Mouse (Mus musculus) MEL (cell line): ENCODE measurements around the gene Prkcb. TPM values are rescaled to one million over a fixed set of nuclear protein-coding genes. Genes with fewer than 3 reads are reported as not detected.

Experiments
- DNase-seq: peaks from one replicate; pipeline ENCODE4 v3.0.0; 2011; ENCODE audit warnings: low read depth, low spot score
- H3K27ac ChIP-seq: 2 replicates; pipeline ENCODE4 v1.5.1; 2012; ENCODE audit warnings: low read depth, mild to moderate bottlenecking, control low read depth, low read length, moderate library complexity; ENCODE audit not compliant: control insufficient read depth
- H3K27me3 ChIP-seq, 2 experiments: fragments of 150-350 bp in 1 of 2; sonication (generic) in 1 of 2; 2 replicates each; pipeline ENCODE4 v1.6.1; 2012; ENCODE audit warnings: low read length in 2 of 2, mild to moderate bottlenecking in 2 of 2, improper control_type of control experiment in 1 of 2, moderate library complexity in 1 of 2; ENCODE audit not compliant: insufficient read depth in 2 of 2, control insufficient read depth in 1 of 2
- H3K36me3 ChIP-seq, 2 experiments: 2 replicates each; pipeline ENCODE4 v1.6.1; 2012 to 2014; ENCODE audit warnings: low read length in 2 of 2, improper control_type of control experiment in 1 of 2, inconsistent platforms in 1 of 2, mild to moderate bottlenecking in 1 of 2; ENCODE audit not compliant: insufficient read depth in 2 of 2, control insufficient read depth in 1 of 2
- H3K4me1 ChIP-seq, 2 experiments: fragments of 150-350 bp in 1 of 2; sonication (generic) in 1 of 2; 2 replicates each; pipeline ENCODE4 v1.6.1; 2012; ENCODE audit warnings: low read length in 2 of 2, improper control_type of control experiment in 1 of 2, mild to moderate bottlenecking in 1 of 2; ENCODE audit not compliant: insufficient read depth in 2 of 2, control insufficient read depth in 1 of 2
- H3K4me3 ChIP-seq, 2 experiments: fragments of 150-350 bp in 1 of 2; sonication (generic) in 1 of 2; 2 replicates each; pipeline ENCODE4 v1.5.1; 2012; ENCODE audit warnings: low read depth in 2 of 2, low read length in 2 of 2, mild to moderate bottlenecking in 2 of 2, moderate library complexity in 2 of 2, control low read depth in 1 of 2, improper control_type of control experiment in 1 of 2; ENCODE audit not compliant: control insufficient read depth in 1 of 2, insufficient read depth in 1 of 2
- H3K79me2 ChIP-seq: 2 replicates; pipeline ENCODE4 v1.6.1; 2012; ENCODE audit warnings: mild to moderate bottlenecking, low read length, moderate library complexity; ENCODE audit not compliant: control insufficient read depth, poor library complexity, insufficient read depth
- H3K9ac ChIP-seq: 2 replicates; pipeline ENCODE4 v1.6.1; 2012; ENCODE audit warnings: low read depth, mild to moderate bottlenecking, control low read depth, low read length, moderate library complexity; ENCODE audit not compliant: control insufficient read depth, poor library complexity, severe bottlenecking
- H3K9me3 ChIP-seq: fragments of 150-350 bp; sonication (generic); replicated peaks from 2 replicates; pipeline ENCODE4 v1.6.1; 2012; ENCODE audit warnings: mild to moderate bottlenecking, low read length, improper control_type of control experiment, moderate library complexity; ENCODE audit not compliant: insufficient read depth
- CHD1 ChIP-seq: IDR thresholded peaks from 2 replicates; pipeline ENCODE4 v1.6.1; 2012; ENCODE audit warnings: low read depth, mild to moderate bottlenecking, inconsistent platforms, low read length, improper control_type of control experiment
- CHD2 ChIP-seq: IDR thresholded peaks from 2 replicates; pipeline ENCODE4 v1.6.1; 2011; ENCODE audit warnings: low read length, improper control_type of control experiment
- ETS1 ChIP-seq: IDR thresholded peaks from 2 replicates; pipeline ENCODE4 v1.6.1; 2012; ENCODE audit warnings: low read depth, mild to moderate bottlenecking, inconsistent platforms, low read length, improper control_type of control experiment, moderate library complexity
- GABPA ChIP-seq: IDR thresholded peaks from 2 replicates; pipeline ENCODE4 v1.6.1; 2012; ENCODE audit warnings: low read depth, mild to moderate bottlenecking, inconsistent platforms, low read length, improper control_type of control experiment, moderate library complexity
- GATA1 ChIP-seq: IDR thresholded peaks from 2 replicates; pipeline ENCODE4 v1.6.1; 2011; ENCODE audit warnings: low read depth, low read length, improper control_type of control experiment
- HCFC1 ChIP-seq: IDR thresholded peaks from 2 replicates; pipeline ENCODE4 v1.6.1; 2012; ENCODE audit warnings: low read depth, mild to moderate bottlenecking, inconsistent platforms, low read length, improper control_type of control experiment, moderate library complexity
- JUND ChIP-seq: IDR thresholded peaks from 2 replicates; pipeline ENCODE4 v1.6.1; 2011; ENCODE audit warnings: low read depth, mild to moderate bottlenecking, improper control_type of control experiment, low read length
- KAT2A ChIP-seq: conservative IDR thresholded peaks from 2 replicates; pipeline ENCODE4 v1.6.1; 2012; ENCODE audit warnings: low read depth, low read length, improper control_type of control experiment, inconsistent platforms
- MAFK ChIP-seq: IDR thresholded peaks from 2 replicates; pipeline ENCODE4 v1.6.1; 2011; ENCODE audit warnings: low read depth, mild to moderate bottlenecking, low read length, improper control_type of control experiment, borderline replicate concordance
- MAX ChIP-seq: IDR thresholded peaks from 2 replicates; pipeline ENCODE4 v1.6.1; 2011; ENCODE audit warnings: low read length, improper control_type of control experiment
- MAZ ChIP-seq: IDR thresholded peaks from 2 replicates; pipeline ENCODE4 v1.6.1; 2012; ENCODE audit warnings: low read depth, mild to moderate bottlenecking, inconsistent platforms, low read length, improper control_type of control experiment
- MXI1 ChIP-seq: IDR thresholded peaks from 2 replicates; pipeline ENCODE4 v1.6.1; 2011; ENCODE audit warnings: mild to moderate bottlenecking, low read depth, low read length, improper control_type of control experiment
- NELFE ChIP-seq: IDR thresholded peaks from 2 replicates; pipeline ENCODE4 v1.6.1; 2011; ENCODE audit warnings: low read depth, low read length, improper control_type of control experiment
- NRF1 ChIP-seq: IDR thresholded peaks from 2 replicates; pipeline ENCODE4 v1.6.1; 2014; ENCODE audit warnings: low read depth, mild to moderate bottlenecking, inconsistent platforms, low read length, improper control_type of control experiment, moderate library complexity; ENCODE audit not compliant: poor library complexity, insufficient read depth, severe bottlenecking
- POLR2AphosphoS2 ChIP-seq: IDR thresholded peaks from 2 replicates; pipeline ENCODE4 v1.6.1; 2011; ENCODE audit warnings: low read length, improper control_type of control experiment
- POLR2AphosphoS5 ChIP-seq: IDR thresholded peaks from 2 replicates; pipeline ENCODE4 v1.6.1; 2012; ENCODE audit warnings: low read depth, borderline replicate concordance, mild to moderate bottlenecking, inconsistent platforms, low read length, moderate library complexity, mixed read lengths
- RAD21 ChIP-seq: IDR thresholded peaks from 2 replicates; pipeline ENCODE4 v1.6.1; 2011; ENCODE audit warnings: mild to moderate bottlenecking, low read depth, low read length, improper control_type of control experiment
- RCOR1 ChIP-seq: IDR thresholded peaks from 2 replicates; pipeline ENCODE4 v1.6.1; 2012; ENCODE audit warnings: low read depth, mild to moderate bottlenecking, inconsistent platforms, low read length, improper control_type of control experiment
- SMC3 ChIP-seq: IDR thresholded peaks from 2 replicates; pipeline ENCODE4 v1.6.1; 2011; ENCODE audit warnings: low read depth, low read length, improper control_type of control experiment
- TBP ChIP-seq: IDR thresholded peaks from 2 replicates; pipeline ENCODE4 v1.8.0; 2011; ENCODE audit warnings: low read depth, low read length, improper control_type of control experiment
- TCF12 ChIP-seq: IDR thresholded peaks from 2 replicates; pipeline ENCODE4 v1.6.1; 2014; ENCODE audit warnings: low read depth, mild to moderate bottlenecking, inconsistent platforms, low read length, improper control_type of control experiment, moderate library complexity
- UBTF ChIP-seq: IDR thresholded peaks from 2 replicates; pipeline ENCODE4 v1.6.1; 2012; ENCODE audit warnings: low read depth, mild to moderate bottlenecking, inconsistent platforms, low read length, improper control_type of control experiment, moderate library complexity, borderline replicate concordance; ENCODE audit not compliant: insufficient read depth
- USF2 ChIP-seq, 2 experiments: IDR thresholded peaks; 2 replicates each; pipeline ENCODE4 v1.6.1; 2011 to 2012; ENCODE audit warnings: improper control_type of control experiment in 2 of 2, low read length in 2 of 2, borderline replicate concordance in 1 of 2, inconsistent platforms in 1 of 2, low read depth in 1 of 2, mild to moderate bottlenecking in 1 of 2; ENCODE audit not compliant: insufficient read depth in 1 of 2
- ZC3H11A ChIP-seq: IDR thresholded peaks from 2 replicates; pipeline ENCODE4 v1.6.1; 2012; ENCODE audit warnings: low read depth, mild to moderate bottlenecking, inconsistent platforms, low read length, improper control_type of control experiment
- ZKSCAN1 ChIP-seq: IDR thresholded peaks from 2 replicates; pipeline ENCODE4 v1.6.1; 2012; ENCODE audit warnings: low read depth, mild to moderate bottlenecking, inconsistent platforms, low read length, improper control_type of control experiment, moderate library complexity
- polyA plus RNA-seq, 2 experiments: library from polyadenylated mRNA; stranded (reverse) in 1 of 2; unstranded in 1 of 2; fragments of >175 nt in 1 of 2; fragments of >200 nt in 1 of 2; gene quantifications; 2 replicates each; pipeline versions ENCODE4 v1.2.1 to v1.2.4; 2012; ENCODE audit warnings: low replicate concordance in 2 of 2, low read depth in 1 of 2; ENCODE audit not compliant: insufficient read length in 2 of 2, insufficient read depth in 1 of 2, missing spikeins in 1 of 2
- total RNA-seq: library from RNA; depleted of rRNA; stranded (reverse); fragments of 300-350 nt; gene quantifications from 2 replicates; pipeline ENCODE4 v1.2.3, GENCODE M21; 2012

Prkcb gene
- total and polyA plus RNA-seq, 3 experiments = not detected

GRCm38 (mm10) chr7:122657423-122658126 is 369.0 kb downstream of the Prkcb start:
- no peaks in the 10 kb centered on the region for H3K9me3 ChIP-seq
- H3K36me3 ChIP-seq = no peaks in the 10 kb centered on the region
- H3K9ac ChIP-seq = no peak overlapping the region
- no peak for TF ChIP-seq TBP
- TF ChIP-seq CHD1 = no peak
- no peak for TF ChIP-seq NELFE
- no peak for TF ChIP-seq ETS1
- TF ChIP-seq MAFK = no peak
- no peak for TF ChIP-seq POLR2AphosphoS2
- no peak for TF ChIP-seq JUND
- no peak for TF ChIP-seq UBTF
- no peak for TF ChIP-seq GABPA
- TF ChIP-seq USF2 (IDR thresholded peaks at IDR 0.05; ENCODE audit: borderline replicate concordance in 1 of 2, insufficient read depth in 1 of 2, low read depth in 1 of 2, low read length in 2 of 2) = no peak
- no peak for TF ChIP-seq MAX
- TF ChIP-seq MXI1 = no peak
- no peak for TF ChIP-seq CHD2
- no peak for TF ChIP-seq RAD21
- H3K4me1 ChIP-seq = no peaks in the 10 kb centered on the region
- H3K4me3 ChIP-seq = no peak overlapping the region
- H3K27ac ChIP-seq = no peak overlapping the region
- no peaks in the 10 kb centered on the region for H3K79me2 ChIP-seq
- no peak for DNase-seq
- H3K27me3 ChIP-seq = no peaks in the 10 kb centered on the region

GRCm38 (mm10) chr7:122665311-122666049 is 376.9 kb downstream of the Prkcb start:
- H3K27ac ChIP-seq = no peak overlapping the region
- TF ChIP-seq JUND (no peak), POLR2AphosphoS5 (no peak), USF2 (IDR thresholded peaks at IDR 0.05; ENCODE audit: borderline replicate concordance in 1 of 2, insufficient read depth in 1 of 2, low read depth in 1 of 2, low read length in 2 of 2) (no peak), MAZ (no peak), ZKSCAN1 (no peak), ZC3H11A (no peak), GATA1 (no peak), TCF12 (no peak), CHD1 (no peak), HCFC1 (no peak), KAT2A (no peak), RCOR1 (no peak), MAFK (no peak), SMC3 (no peak), MXI1 (no peak), UBTF (no peak), GABPA (no peak), CHD2 (no peak), NRF1 (no peak)
- TF ChIP-seq, all 39 proteins: peak for 0
- no peaks in the 10 kb centered on the region for H3K9me3 ChIP-seq
- no peak overlapping the region for H3K4me3 ChIP-seq
- no peak for DNase-seq
- no peaks in the 10 kb centered on the region for H3K36me3 ChIP-seq
- H3K79me2 ChIP-seq = no peaks in the 10 kb centered on the region
- H3K4me1 ChIP-seq = no peaks in the 10 kb centered on the region
- H3K9ac ChIP-seq = no peak overlapping the region
- H3K27me3 ChIP-seq = no peaks in the 10 kb centered on the region; a peak in 1 of 4 replicates
